Mouse (Mus musculus) CH12F3 (cell line): ENCODE results near the gene Olfr1417.
"Not testable (repeated sequence)": the region's sequence is repeated elsewhere in the genome, so short reads cannot be mapped to it uniquely, and the experiment has no call there.

Source experiments
- in situ Hi-C: fragments of 300-500 bp; cut with MboI; formaldehyde crosslinking; loops from 2 replicates; pipeline ENCODE4 v1.14.3; 2020; ENCODE audit warnings: low sequenced_read_pairs

The Olfr1417 gene

DNA sequence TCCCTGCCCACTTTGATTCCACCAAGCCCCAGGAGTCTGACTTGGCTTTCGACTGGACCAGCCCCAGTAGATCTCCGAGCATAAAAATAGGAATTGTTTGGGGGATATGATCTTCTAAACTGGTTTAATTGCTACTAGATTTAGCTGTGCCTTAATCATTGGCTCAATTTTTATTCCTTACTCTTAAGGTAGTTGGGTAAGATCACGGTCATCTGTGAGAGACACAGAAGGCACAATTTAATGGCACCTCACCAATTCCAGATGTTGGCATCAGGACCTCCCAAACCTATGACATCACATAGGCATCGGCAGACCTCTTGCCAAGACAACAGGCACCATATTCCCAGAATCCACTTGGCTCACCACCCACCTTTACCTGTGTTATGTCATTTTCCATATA is at the start of gene Olfr1417:
Gene Olfr1417, minus strand, starts transcription at position 101 of the 400 bp plus-strand sequence.
- in situ Hi-C loops, result no loop called here

- in situ Hi-C loops, result no loop called here
Measured at GRCm38 (mm10) chr19:11886265-11886664, 47.2 kb upstream of the Olfr1417 start, which contains the start of gene Olfr1420. Olfr1420 (plus strand) TSS chr19:11886565.

DNA sequence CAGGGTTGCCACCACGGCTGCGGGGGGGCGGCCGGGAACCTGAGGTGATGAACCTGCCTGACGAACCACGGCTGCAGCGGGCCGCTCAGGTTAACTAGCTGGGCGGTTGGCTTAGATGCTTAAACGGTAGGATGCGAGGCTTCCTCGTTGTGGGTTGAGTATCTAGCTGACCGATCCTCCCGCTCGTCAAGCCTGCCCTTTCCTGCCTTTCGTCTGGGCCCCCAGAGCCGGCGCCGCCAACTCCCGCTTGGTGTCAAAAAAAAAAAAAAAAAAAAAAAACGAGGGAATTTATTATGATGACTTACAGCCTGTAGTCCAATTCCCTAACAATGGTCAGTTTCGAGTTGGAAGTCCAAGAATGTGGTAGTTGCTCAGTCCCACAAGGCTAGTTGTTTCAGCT is 39.4 kb upstream of the Olfr1417 start:
- in situ Hi-C loops, result not testable (repeated sequence)

GRCm38 (mm10) chr19:11875006-11875405 is 36.0 kb upstream of the Olfr1417 start, which contains the start of gene Olfr1419:
Olfr1419 (minus strand) TSS chr19:11875106.
- in situ Hi-C loops, result no loop called here

DNA sequence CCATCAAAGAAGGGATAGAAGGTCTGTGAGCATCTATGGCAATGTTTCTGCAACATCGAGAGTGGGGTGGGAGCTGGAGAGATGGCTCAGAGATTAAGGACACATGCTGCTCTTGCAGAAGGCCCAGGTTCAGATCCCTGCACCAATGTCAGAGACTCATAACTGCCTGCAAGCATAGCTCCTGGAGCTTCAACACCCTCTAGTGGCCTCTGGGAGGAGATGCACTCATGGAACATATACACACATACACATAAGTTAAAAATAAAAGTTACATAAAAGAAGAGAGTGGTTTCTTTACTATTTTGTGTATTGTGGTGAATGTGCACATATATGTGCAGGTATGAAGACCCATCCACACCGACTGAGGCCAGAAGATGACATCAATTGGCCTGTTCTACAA is 28.8 kb upstream of the Olfr1417 start:
- in situ Hi-C loops, result no loop called here

DNA sequence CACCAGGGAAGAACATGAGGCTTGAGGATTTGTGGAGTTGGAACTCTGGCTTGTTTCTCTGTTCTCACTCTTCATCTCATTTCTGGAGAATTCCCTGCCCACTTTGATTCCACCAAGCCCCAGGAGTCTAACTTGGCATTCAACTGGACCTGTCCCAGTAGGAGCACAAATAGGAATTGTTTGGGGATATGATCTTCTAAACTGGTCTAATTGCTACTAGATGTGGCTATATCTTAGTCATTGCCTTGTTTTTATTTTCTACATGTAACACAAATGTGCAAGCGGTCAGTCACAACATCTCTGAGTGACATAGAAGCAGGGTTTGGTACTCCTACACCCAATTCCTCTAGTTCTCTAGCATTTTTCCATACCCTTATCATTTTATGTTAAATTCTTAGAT is 21.9 kb upstream of the Olfr1417 start, which contains the start of gene Olfr1418:
Gene Olfr1418, minus strand, starts transcription at position 101 of the 400 bp plus-strand sequence.
- in situ Hi-C loops, result no loop called here

GRCm38 (mm10) chr19:11856506-11856905 is 17.5 kb upstream of the Olfr1417 start:
- in situ Hi-C loops, result no loop called here

- in situ Hi-C loops, result no loop called here
Measured at GRCm38 (mm10) chr19:11854821-11855220, 15.8 kb upstream of the Olfr1417 start.

DNA sequence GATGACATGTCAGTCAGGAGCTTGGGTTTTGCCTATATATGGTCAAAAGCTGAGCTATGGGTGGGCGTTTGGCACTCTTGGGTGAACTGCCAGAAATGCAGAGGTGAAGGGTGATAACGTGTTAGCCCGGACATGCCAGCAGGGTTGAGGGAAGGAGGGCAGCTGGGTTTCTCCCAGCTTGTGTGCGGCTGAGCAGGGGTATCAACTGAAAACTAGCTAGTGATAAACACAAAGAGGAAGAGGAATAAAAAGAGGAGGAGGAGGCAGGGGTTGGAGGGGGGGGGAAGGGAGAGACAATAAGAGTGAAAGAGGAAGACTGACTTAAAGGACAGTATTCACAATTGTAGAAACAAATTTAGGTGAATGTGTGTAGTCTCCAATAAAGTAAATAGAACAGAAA is 13.6 kb upstream of the Olfr1417 start:
- in situ Hi-C loops, result no loop called here

- in situ Hi-C loops, result no loop called here
Measured at GRCm38 (mm10) chr19:11846333-11846732, 7.3 kb upstream of the Olfr1417 start.

DNA sequence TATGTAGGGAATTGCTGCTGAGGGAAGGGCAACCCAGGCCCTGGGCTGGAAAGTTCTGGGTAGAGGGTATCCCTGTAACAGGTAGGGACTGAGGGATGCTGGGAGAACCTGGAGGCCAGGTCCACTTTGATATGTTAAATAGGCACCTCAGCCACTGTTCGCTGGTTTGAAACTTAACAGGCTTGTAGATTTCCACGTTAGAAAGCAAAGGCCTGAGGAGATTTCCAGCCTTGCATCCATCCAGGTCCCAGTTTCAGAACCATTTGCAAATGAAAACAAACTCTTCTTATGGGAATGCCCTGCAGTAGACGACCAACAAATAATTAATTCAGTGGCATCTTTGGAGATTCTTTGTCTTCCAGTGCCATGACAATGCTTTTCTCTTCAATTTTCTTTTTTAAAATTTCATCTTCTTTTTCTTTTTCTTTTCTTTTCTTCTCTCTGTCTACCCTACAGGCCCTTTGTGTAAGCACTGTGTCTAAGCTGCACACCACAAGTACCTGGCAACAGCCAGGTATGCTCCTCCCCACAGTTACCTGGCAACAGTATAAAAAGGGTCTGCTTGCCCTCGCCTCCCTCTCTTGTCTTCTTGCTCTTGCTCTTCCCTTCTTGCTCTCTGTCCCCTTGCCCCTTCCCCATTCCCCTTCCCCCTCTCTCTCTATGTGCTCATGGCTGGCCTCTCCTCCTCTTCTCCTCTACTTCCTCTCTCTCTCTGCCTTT is 15.5 kb downstream of the Olfr1417 start:
- in situ Hi-C loops, result no loop called here

GRCm38 (mm10) chr19:11820211-11820610 is 18.8 kb downstream of the Olfr1417 start:
- in situ Hi-C loops, result no loop called here

- in situ Hi-C loops, result no loop called here
Measured at GRCm38 (mm10) chr19:11819800-11820199, 19.2 kb downstream of the Olfr1417 start.

GRCm38 (mm10) chr19:11819143-11819700 is 19.8 kb downstream of the Olfr1417 start, which contains the start of gene Stx3:
Stx3 (minus strand) TSS chr19:11819403.
- in situ Hi-C loops, result no loop called here

- in situ Hi-C loops, result no loop called here
Measured at GRCm38 (mm10) chr19:11818199-11819142, 20.5 kb downstream of the Olfr1417 start.

- in situ Hi-C loops, result no loop called here
Measured at GRCm38 (mm10) chr19:11817586-11817985, 21.4 kb downstream of the Olfr1417 start.

DNA sequence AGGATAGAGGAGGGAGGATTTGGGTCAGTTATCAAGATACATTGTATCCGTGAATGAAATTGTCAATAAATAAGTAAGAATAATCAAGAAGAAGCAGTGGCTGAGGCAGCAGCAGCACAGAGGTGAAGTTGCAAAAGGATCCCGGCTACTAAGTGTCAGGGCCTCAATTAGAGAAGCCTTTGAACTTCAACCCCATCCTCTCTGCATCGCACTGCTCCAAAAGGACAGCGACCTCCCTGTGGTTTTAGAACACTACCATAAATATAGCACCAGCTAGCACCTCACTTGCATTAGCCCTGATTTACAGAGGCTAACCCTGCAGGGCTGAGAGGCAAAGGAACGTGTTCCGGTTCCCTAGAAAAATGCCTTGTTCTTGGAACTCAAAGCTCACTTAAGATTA is 22.3 kb downstream of the Olfr1417 start:
- in situ Hi-C loops, result no loop called here

DNA sequence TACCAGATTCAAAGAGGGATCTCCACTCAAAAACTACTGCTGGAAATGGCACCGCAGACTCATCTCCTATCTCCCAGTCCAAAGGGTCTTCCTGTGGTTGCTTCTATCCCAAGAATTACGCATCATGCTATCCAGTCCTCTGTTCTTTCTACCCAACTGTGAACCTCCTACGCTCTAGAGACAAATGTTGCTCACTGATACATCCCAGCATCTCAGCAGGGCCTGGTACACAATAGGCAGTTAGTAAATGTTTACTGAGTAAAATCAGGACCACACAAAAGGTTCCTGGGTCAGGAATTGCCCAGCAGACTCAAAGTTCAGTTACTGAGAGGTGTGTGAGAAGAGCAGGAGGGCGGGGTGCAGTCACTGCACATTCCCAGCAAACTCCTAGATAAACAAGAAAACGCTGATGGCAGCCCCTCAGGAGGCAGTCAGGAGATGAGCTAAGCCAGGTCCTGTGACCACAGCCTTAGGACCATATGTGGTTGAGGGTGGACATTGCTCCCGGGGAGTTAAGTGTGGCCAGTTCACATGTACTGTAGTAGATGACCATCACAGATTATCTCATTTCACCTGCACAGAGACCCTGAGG is 24.2 kb downstream of the Olfr1417 start:
- in situ Hi-C loops, result no loop called here

- in situ Hi-C loops, result no loop called here
Measured at GRCm38 (mm10) chr19:11813649-11814048, 25.4 kb downstream of the Olfr1417 start.

GRCm38 (mm10) chr19:11813136-11813535 is 25.9 kb downstream of the Olfr1417 start:
- in situ Hi-C loops, result no loop called here
